Mouse (Mus musculus): Measurements from ENCODE around the gene Gmds.

DNA sequence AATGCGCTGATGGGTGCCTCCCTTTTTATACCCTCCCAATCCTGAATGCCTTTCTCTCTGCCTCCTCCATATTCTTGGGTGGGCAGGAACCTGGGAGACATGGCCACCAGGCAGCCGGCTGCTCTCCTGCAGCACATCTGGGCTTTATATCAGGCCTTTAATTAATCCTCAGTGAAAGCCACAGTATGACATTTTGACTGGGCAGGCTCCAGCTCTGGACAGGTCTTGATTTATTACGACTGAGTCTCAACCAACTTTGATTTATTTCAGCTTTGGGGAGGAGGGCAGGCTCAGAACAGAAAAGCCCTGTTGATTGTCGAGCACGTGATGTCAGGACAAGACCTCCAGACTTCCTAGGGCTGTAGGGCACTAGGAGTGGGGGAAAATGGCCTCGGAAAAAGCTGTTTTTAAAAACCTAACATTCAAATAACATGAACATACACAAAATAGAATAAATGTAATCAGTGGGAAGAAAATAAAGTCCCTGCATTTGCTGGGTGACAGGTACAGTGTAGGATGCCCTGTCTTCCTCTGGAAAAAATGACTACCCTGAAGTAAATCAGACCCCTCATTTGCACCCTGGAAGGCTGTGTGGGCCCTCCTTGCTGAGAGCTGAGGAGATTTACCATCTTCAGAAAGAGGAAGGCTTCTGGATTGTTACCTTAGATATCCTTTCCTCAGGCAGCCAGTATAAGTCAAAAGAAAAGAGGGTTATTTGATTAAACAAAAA, 257.9 kb downstream of the Gmds start:
- TF ChIP-seq POLR2A (IDR thresholded peaks at IDR 0.05; ENCODE audit: extremely low read depth, insufficient read depth, low read length) (no peak), CTCF (IDR thresholded peaks at IDR 0.05; ENCODE audit: low read depth, low read length) (no peak)
